Mouse (Mus musculus): ENCODE measurements around the gene Rasgrf1. TPM values are rescaled to one million over a fixed set of nuclear protein-coding genes. Genes with fewer than 3 reads are reported as not detected.
"Not testable (repeated sequence)": the region's sequence is repeated elsewhere in the genome, so short reads cannot be mapped to it uniquely, and the experiment has no call there.

Rasgrf1 gene
- total RNA-seq, 4 experiments from 2014 or later: 26.4 to 88.9 (median 41.7) TPM

GRCm38 (mm10) chr9:90041556-90041955, 131.8 kb downstream of the Rasgrf1 start:
- no peak for DNase-seq

- not testable (repeated sequence) for DNase-seq
These were observed 133.2 kb downstream of the Rasgrf1 start for GRCm38 (mm10) chr9:90042906-90043305.

GRCm38 (mm10) chr9:90045191-90045590, 135.5 kb downstream of the Rasgrf1 start:
- DNase-seq: no peak

GRCm38 (mm10) chr9:90047937-90048627, 138.4 kb downstream of the Rasgrf1 start:
- no peak for DNase-seq

- DNase-seq: no peak
These were observed 144.1 kb downstream of the Rasgrf1 start, which contains the start of gene Ctsh for GRCm38 (mm10) chr9:90053852-90054251. Ctsh (plus strand) TSS chr9:90054152.

GRCm38 (mm10) chr9:90054371-90055145, 144.8 kb downstream of the Rasgrf1 start:
- peak; percentile 79 for DNase-seq

GRCm38 (mm10) chr9:90055409-90055808, 145.7 kb downstream of the Rasgrf1 start:
- no peak for DNase-seq

GRCm38 (mm10) chr9:90055911-90056310, 146.2 kb downstream of the Rasgrf1 start:
- no peak for DNase-seq

GRCm38 (mm10) chr9:90056716-90057115, 147.0 kb downstream of the Rasgrf1 start:
- no peak for DNase-seq

- DNase-seq: no peak
These were observed 150.3 kb downstream of the Rasgrf1 start for GRCm38 (mm10) chr9:90059828-90060573.

GRCm38 (mm10) chr9:90060574-90060875, 150.8 kb downstream of the Rasgrf1 start:
- DNase-seq: peak; percentile 74

GRCm38 (mm10) chr9:90060932-90061331, 151.2 kb downstream of the Rasgrf1 start:
- DNase-seq: not testable (repeated sequence)

GRCm38 (mm10) chr9:90067341-90067740, 157.6 kb downstream of the Rasgrf1 start:
- DNase-seq: no peak

GRCm38 (mm10) chr9:90068786-90069185, 159.1 kb downstream of the Rasgrf1 start:
- no peak for DNase-seq

- DNase-seq: no peak
These were observed 159.8 kb downstream of the Rasgrf1 start for GRCm38 (mm10) chr9:90069485-90069884.

- no peak for DNase-seq
These were observed 160.5 kb downstream of the Rasgrf1 start for GRCm38 (mm10) chr9:90070174-90070573.

- no peak for DNase-seq
These were observed 165.6 kb downstream of the Rasgrf1 start for GRCm38 (mm10) chr9:90075336-90075735.

GRCm38 (mm10) chr9:90076131-90076530, 166.4 kb downstream of the Rasgrf1 start:
- no peak for DNase-seq

Other genes with a start within 250 kb of the Rasgrf1 start
- 100 to 1,000 TPM in 2 of 4 experiments, 10 to 100 TPM in 2; 78.4 to 109 (median 94.6) TPM for gene Tmed3, start 204.8 kb upstream of the Rasgrf1 start, total RNA-seq (2022)
- gene Ankrd34c, start 171.4 kb upstream of the Rasgrf1 start, total RNA-seq (2022): under 1 TPM in 1 of 4 experiments, not detected in 3; 0.10 TPM
- 100 to 1,000 TPM; 176 to 258 (median 215) TPM for gene Ctsh, start 144.2 kb downstream of the Rasgrf1 start, total RNA-seq (2022)
- gene Morf4l1, start 204.9 kb downstream of the Rasgrf1 start, total RNA-seq (2022): 100 to 1,000 TPM; 379 to 403 (median 391) TPM